Mouse (Mus musculus) forebrain, postnatal 0 days (tissue): ENCODE results near the gene Siglec1. TPM values are rescaled to one million over a fixed set of nuclear protein-coding genes. Genes with fewer than 3 reads are reported as not detected.

ENCODE experiments used
- ATAC-seq: fragments of 200-750 bp; cut with Nextera tagmentation; 2 replicates; pipeline ENCODE4 v1.8.0; 2017; ENCODE audit warnings: mild to moderate bottlenecking, moderate library complexity
- DNase-seq: peaks from one replicate; pipeline ENCODE4 v3.0.0-alpha.2; 2015
- H3K27ac ChIP-seq: fragments of 300-500 bp; sonication (generic); 2 replicates; pipeline ENCODE4 v1.5.1; 2014; ENCODE audit warnings: low read depth, mild to moderate bottlenecking, antibody characterized with exemption, low read length, moderate library complexity, mixed read lengths
- H3K27me3 ChIP-seq: fragments of 300-500 bp; sonication (generic); 2 replicates; pipeline ENCODE4 v1.6.1; 2014; ENCODE audit warnings: mild to moderate bottlenecking, low read length, mixed read lengths; ENCODE audit not compliant: insufficient read depth
- H3K36me3 ChIP-seq: fragments of 300-500 bp; sonication (generic); 2 replicates; pipeline ENCODE4 v1.6.1; 2014; ENCODE audit warnings: mild to moderate bottlenecking, moderate library complexity; ENCODE audit not compliant: insufficient read depth
- H3K4me1 ChIP-seq: fragments of 300-500 bp; sonication (generic); 2 replicates; pipeline ENCODE4 v1.6.1; 2014; ENCODE audit warnings: antibody characterized with exemption; ENCODE audit not compliant: insufficient read depth
- H3K4me2 ChIP-seq: fragments of 300-500 bp; sonication (generic); 2 replicates; pipeline ENCODE4 v1.6.1; 2014; ENCODE audit warnings: low read depth, mild to moderate bottlenecking, moderate library complexity
- H3K4me3 ChIP-seq: fragments of 300-500 bp; sonication (generic); 2 replicates; pipeline ENCODE4 v1.5.1; 2014; ENCODE audit warnings: low read depth, low read length, mixed read lengths
- H3K9ac ChIP-seq: fragments of 300-500 bp; sonication (generic); 2 replicates; pipeline ENCODE4 v1.6.1; 2014; ENCODE audit warnings: mild to moderate bottlenecking
- H3K9me3 ChIP-seq: fragments of 300-500 bp; sonication (generic); 2 replicates; pipeline ENCODE4 v1.6.1; 2016; ENCODE audit warnings: low read length
- CTCF ChIP-seq: sonication (generic); IDR thresholded peaks from 2 replicates; pipeline ENCODE4 v1.5.1; 2016; ENCODE audit warnings: antibody characterized with exemption, control low read depth, low read depth
- WGBS: fragments of 180-500 bp; shearing (Covaris S2); extraction: QIAGEN DNeasy Blood & Tissue Kit; methylation state at CpG from one replicate; pipeline ENCODE4 v1.1.7; 2014; 5-methylcytosine and 5-hydroxymethylcytosine counted together
- polyA plus RNA-seq: library from polyadenylated mRNA; unstranded; fragments of >200 nt; fragmentation: Nextera tagmentation; extraction: Ambion mirVana; gene quantifications from 2 replicates; pipeline ENCODE4 v1.2.1, GENCODE M21; 2015
- total RNA-seq: library from RNA; depleted of rRNA; stranded (reverse); fragments of >200 nt; gene quantifications from 2 replicates; pipeline ENCODE4 v1.2.3, GENCODE M21; 2014

Siglec1 gene
- total and polyA plus RNA-seq, 2 experiments from 2014 or later, result 0.18 to 1.7 TPM

- H3K27me3 ChIP-seq, result 0 out of 2 replicates have a peak, but pooled peaks cover 3% of the 10 kb centered on the region
- H3K9me3 ChIP-seq, result no peaks in the 10 kb centered on the region
- peaks cover 7% of the 10 kb centered on the region; the same call in 1 of the 2 replicates for H3K4me1 ChIP-seq
- peak within 1 kb of the TSS; percentile 82; the same call in 1 of the 2 replicates for H3K27ac ChIP-seq
- peak within 1 kb of the TSS; percentile 86 for H3K4me2 ChIP-seq
- no peaks in the 10 kb centered on the region for H3K36me3 ChIP-seq
- DNase-seq, result no peak
- WGBS, result 67% methylated on average over 2 of the region's 2 CpGs
- H3K9ac ChIP-seq, result peak within 1 kb of the TSS; percentile 83
- no peak for TF ChIP-seq CTCF
- no peak within 1 kb of the TSS for H3K4me3 ChIP-seq
- no peak for ATAC-seq
These were observed 43.6 kb downstream of the Siglec1 start, which contains the start of gene Gfra4 for GRCm38 (mm10) chr2:131042988-131043387. TSS of gene Gfra4 (minus strand) at chr2:131043088.

- peak overlapping the region; percentile 86 for H3K4me2 ChIP-seq
- ATAC-seq, result peak; percentile 93
- H3K27me3 ChIP-seq, result 0 out of 2 replicates have a peak, but pooled peaks cover 3% of the 10 kb centered on the region
- peak overlapping the region; percentile 83 for H3K9ac ChIP-seq
- TF ChIP-seq CTCF, result no peak
- no peaks in the 10 kb centered on the region for H3K36me3 ChIP-seq
- H3K27ac ChIP-seq, result peak overlapping the region; percentile 82
- 3% methylated on average over 113 of the region's 115 CpGs for WGBS
- no peaks in the 10 kb centered on the region for H3K9me3 ChIP-seq
- peak overlapping the region; percentile 59 for H3K4me3 ChIP-seq
- H3K4me1 ChIP-seq, result peaks cover 7% of the 10 kb centered on the region; the same call in 1 of the 2 replicates
- peak; percentile 87 for DNase-seq
These were observed 45.4 kb downstream of the Siglec1 start for GRCm38 (mm10) chr2:131040854-131041825.

- Histone ChIP-seq H3K4me2 (no peak overlapping the region), H3K9me3 (0 out of 2 replicates have a peak, but pooled peaks cover 3% of the 10 kb centered on the region), H3K9ac (no peak overlapping the region), H3K27ac (no peak overlapping the region), H3K4me3 (no peak overlapping the region), H3K4me1 (peaks cover 7% of the 10 kb centered on the region; the same call in 1 of the 2 replicates), H3K27me3 (0 out of 2 replicates have a peak, but pooled peaks cover 3% of the 10 kb centered on the region), H3K36me3 (no peaks in the 10 kb centered on the region)
- no peak for TF ChIP-seq CTCF
- ATAC-seq, result no peak
- DNase-seq, result no peak
- 86% methylated on average over 5 of the region's 5 CpGs for WGBS
These were observed 47.9 kb downstream of the Siglec1 start for GRCm38 (mm10) chr2:131038675-131039074.

- no peaks in the 10 kb centered on the region for H3K36me3 ChIP-seq
- 0 out of 2 replicates have a peak, but pooled peaks cover 3% of the 10 kb centered on the region for H3K9me3 ChIP-seq
- no peak overlapping the region for H3K4me3 ChIP-seq
- no peak overlapping the region for H3K27ac ChIP-seq
- H3K4me1 ChIP-seq, result peaks cover 7% of the 10 kb centered on the region; the same call in 1 of the 2 replicates
- 0 out of 2 replicates have a peak, but pooled peaks cover 3% of the 10 kb centered on the region for H3K27me3 ChIP-seq
- no peak overlapping the region for H3K9ac ChIP-seq
- no peak for ATAC-seq
- TF ChIP-seq CTCF, result no peak
- H3K4me2 ChIP-seq, result no peak overlapping the region
- no peak for DNase-seq
- 94% methylated on average over 6 of the region's 6 CpGs for WGBS
These were observed 48.4 kb downstream of the Siglec1 start for GRCm38 (mm10) chr2:131038197-131038596.

GRCm38 (mm10) chr2:131037226-131037990 lies 49.2 kb downstream of the Siglec1 start:
- WGBS, result 51% methylated on average over 17 of the region's 17 CpGs
- Histone ChIP-seq H3K4me1 (peaks cover 7% of the 10 kb centered on the region; the same call in 1 of the 2 replicates), H3K9me3 (0 out of 2 replicates have a peak, but pooled peaks cover 3% of the 10 kb centered on the region), H3K4me3 (no peak overlapping the region), H3K9ac (no peak overlapping the region), H3K4me2 (no peak overlapping the region), H3K27ac (no peak overlapping the region), H3K36me3 (no peaks in the 10 kb centered on the region), H3K27me3 (0 out of 2 replicates have a peak, but pooled peaks cover under 1% of the 10 kb centered on the region)
- TF ChIP-seq CTCF, result no peak
- ATAC-seq, result no peak
- DNase-seq, result no peak

- H3K36me3 ChIP-seq, result no peaks in the 10 kb centered on the region
- no peak overlapping the region for H3K4me2 ChIP-seq
- peaks cover 7% of the 10 kb centered on the region; the same call in 1 of the 2 replicates for H3K4me1 ChIP-seq
- no peak for ATAC-seq
- 0 out of 2 replicates have a peak, but pooled peaks cover 3% of the 10 kb centered on the region for H3K9me3 ChIP-seq
- no peak for DNase-seq
- H3K4me3 ChIP-seq, result no peak overlapping the region
- H3K9ac ChIP-seq, result no peak overlapping the region
- H3K27me3 ChIP-seq, result no peaks in the 10 kb centered on the region
- H3K27ac ChIP-seq, result no peak overlapping the region
- TF ChIP-seq CTCF, result no peak
These were observed 49.8 kb downstream of the Siglec1 start for GRCm38 (mm10) chr2:131036757-131037156.
